Mouse (Mus musculus) testis, postnatal 10 days (tissue): ENCODE measurements around the gene Calm4.
A peak's percentile ranks its signal among the peaks of the same experiment; 100 is the strongest.

Experiments used
- DNase-seq: peaks from one replicate; pipeline ENCODE4 v3.0.0; 2021; ENCODE audit warnings: low spot score

Calm4 gene

GRCm38 (mm10) chr13:3861251-3861650, 23.7 kb downstream of the Calm4 start:
- no peak for DNase-seq

GRCm38 (mm10) chr13:3862325-3862724, 24.8 kb downstream of the Calm4 start:
- no peak for DNase-seq

GRCm38 (mm10) chr13:3862922-3863580, 25.5 kb downstream of the Calm4 start:
- DNase-seq, result no peak

- DNase-seq, result no peak
These were observed 28.2 kb downstream of the Calm4 start for GRCm38 (mm10) chr13:3865648-3866354.

- no peak for DNase-seq
These were observed 28.9 kb downstream of the Calm4 start for GRCm38 (mm10) chr13:3866355-3867052.

- DNase-seq, result peak; percentile 28
These were observed 29.6 kb downstream of the Calm4 start for GRCm38 (mm10) chr13:3867158-3867557.

- no peak for DNase-seq
These were observed 32.3 kb downstream of the Calm4 start for GRCm38 (mm10) chr13:3869901-3870300.

- DNase-seq, result no peak
These were observed 35.3 kb downstream of the Calm4 start for GRCm38 (mm10) chr13:3872832-3873231.

GRCm38 (mm10) chr13:3876448-3876847, 38.9 kb downstream of the Calm4 start:
- DNase-seq, result no peak

GRCm38 (mm10) chr13:3877185-3877584, 39.6 kb downstream of the Calm4 start:
- no peak for DNase-seq

GRCm38 (mm10) chr13:3877679-3878220, 40.2 kb downstream of the Calm4 start:
- DNase-seq, result no peak

- DNase-seq, result no peak
These were observed 49.1 kb downstream of the Calm4 start for GRCm38 (mm10) chr13:3886663-3887062.
